Mouse (Mus musculus) CD4-positive, CD25-positive, alpha-beta regulatory T cell, adult 2 months (primary cell): Measurements from ENCODE around the gene Tmem87b.

ENCODE experiments used
- DNase-seq: peaks from one replicate; pipeline ENCODE4 v3.0.0-alpha.2; 2012; ENCODE audit warnings: low read depth, low spot score

Gene Tmem87b

GRCm38 (mm10) chr2:128887866-128888550 lies 70.1 kb downstream of the Tmem87b start:
- no peak for DNase-seq

- peak; percentile 21 for DNase-seq
These were observed 72.9 kb downstream of the Tmem87b start for GRCm38 (mm10) chr2:128890661-128891335.

- DNase-seq: peak; percentile 3
These were observed 74.3 kb downstream of the Tmem87b start for GRCm38 (mm10) chr2:128892180-128892721.

DNA sequence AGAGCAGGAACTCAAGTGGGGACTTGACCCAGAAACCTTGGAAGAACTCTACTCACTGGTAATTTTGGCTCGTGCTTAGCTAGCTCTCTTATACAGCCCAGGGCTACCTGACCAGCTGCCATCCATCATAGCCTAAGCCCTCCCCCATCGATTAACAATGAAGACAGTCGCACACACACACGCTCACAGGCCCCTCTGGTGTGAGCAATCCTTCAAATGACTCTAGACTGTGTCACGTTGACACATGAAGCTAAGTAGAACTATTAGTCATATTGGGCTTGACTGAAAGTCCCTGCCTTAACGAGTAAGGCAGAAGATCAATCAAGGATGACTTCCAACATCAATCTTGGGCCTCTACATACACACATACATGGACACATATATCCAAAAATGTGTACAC lies 84.9 kb downstream of the Tmem87b start:
- no peak for DNase-seq

GRCm38 (mm10) chr2:128903661-128904060 lies 85.7 kb downstream of the Tmem87b start:
- DNase-seq: no peak
